Mouse (Mus musculus): ENCODE data around the gene Fam25c. TPM values are rescaled to one million over a fixed set of nuclear protein-coding genes. Genes with fewer than 3 reads are reported as not detected.

Gene Fam25c
- total and polyA plus RNA-seq, 3 experiments, result not detected

- H3K4me1 ChIP-seq (ENCODE audit: control insufficient read depth in 1 of 2, insufficient read depth in 2 of 2), result peaks cover 0 to 40% of the 10 kb centered on the region in 2 experiments; a peak in 3 of 4 replicates
- TF ChIP-seq CHD2 (IDR thresholded peaks at IDR 0.05; ENCODE audit: low read length), result no peak
- TF ChIP-seq TCF12 (IDR thresholded peaks at IDR 0.05; ENCODE audit: low read depth, low read length), result no peak
- TF ChIP-seq MAFK (IDR thresholded peaks at IDR 0.05; ENCODE audit: insufficient replicate concordance, low read length), result no peak
- no peak for TF ChIP-seq BHLHE40 (IDR thresholded peaks at IDR 0.05; ENCODE audit: low read depth, low read length)
- in situ Hi-C loops (cut with MboI; ENCODE audit: low pct_ligation_motif_present, low pct_unique_long_range_greater_than_20kb, low sequenced_read_pairs), result no loop called here
These were observed 52.5 kb downstream of the Fam25c start for GRCm38 (mm10) chr14:34302681-34303242.

More at GRCm38 (mm10) chr14:34302681-34303242, 52.5 kb downstream of the Fam25c start:
- H3K27ac ChIP-seq (ENCODE audit: insufficient read depth, low read depth), result no peak overlapping the region
- no peak overlapping the region for H3K4me3 ChIP-seq (replicated peaks in 1 of 3; ENCODE audit: low read depth in 2 of 3, low read length in 2 of 3, poor library complexity in 1 of 3)
- H3K27me3 ChIP-seq (replicated peaks), result no peaks in the 10 kb centered on the region
- no peak overlapping the region for H3K4me2 ChIP-seq (ENCODE audit: insufficient read depth, low read depth, poor library complexity, severe bottlenecking)
- dilution Hi-C loops (cut with MboI; ENCODE audit: extremely low pct_ligation_motif_present, extremely low pct_unique_long_range_greater_than_20kb, low sequenced_read_pairs), result no loop called here
- H3K36me3 ChIP-seq (replicated peaks in 1 of 2; ENCODE audit: control insufficient read depth in 1 of 2, insufficient read depth in 1 of 2, low read length in 1 of 2), result peaks cover 5 to 52% of the 10 kb centered on the region in 2 experiments
- no peak for DNase-seq (ENCODE audit: extremely low read depth)
- H3K79me2 ChIP-seq (replicated peaks; ENCODE audit: control insufficient read depth, extremely low read depth, insufficient read depth, poor library complexity, severe bottlenecking), result no peaks in the 10 kb centered on the region
- H3K9ac ChIP-seq (ENCODE audit: insufficient read depth, low read depth), result no peak overlapping the region
- no peaks in the 10 kb centered on the region for H3K9me3 ChIP-seq (replicated peaks; ENCODE audit: low read length)

Other genes with a start within 250 kb of the Fam25c start
- 0.04 TPM in 2 replicates for gene Npy4r, start 202.9 kb downstream of the Fam25c start, total RNA-seq (2012; rRNA removed)
- not detected in 2 replicates for gene Npy4r, start 202.9 kb downstream of the Fam25c start, total RNA-seq (2014; rRNA removed)
- not detected in 2 replicates for gene Npy4r, start 202.9 kb downstream of the Fam25c start, polyA plus RNA-seq (2012; ENCODE audit: insufficient read length, low read depth)
- 0.21 and 0.80 TPM in 2 replicates for gene Gprin2, start 153.8 kb downstream of the Fam25c start, total RNA-seq (2012; rRNA removed)
- gene Gprin2, start 153.8 kb downstream of the Fam25c start, total RNA-seq (2014; rRNA removed), result 0.01 and 0.04 TPM in 2 replicates
- gene Gprin2, start 153.8 kb downstream of the Fam25c start, polyA plus RNA-seq (2012; ENCODE audit: insufficient read length, low read depth), result 0.05 and 0.16 TPM in 2 replicates
- gene Syt15, start 135.8 kb downstream of the Fam25c start, total RNA-seq (2012; rRNA removed), result not detected in 2 replicates
- not detected in 2 replicates for gene Syt15, start 135.8 kb downstream of the Fam25c start, total RNA-seq (2014; rRNA removed)
- 0.10 TPM in 1 of 2 replicates, not detected in the other for gene Syt15, start 135.8 kb downstream of the Fam25c start, polyA plus RNA-seq (2012; ENCODE audit: insufficient read length, low read depth)
- 13.4 and 13.9 TPM in 2 replicates for gene Shld2, start 44.9 kb downstream of the Fam25c start, total RNA-seq (2012; rRNA removed)
- 21.8 and 24.1 TPM in 2 replicates for gene Shld2, start 44.9 kb downstream of the Fam25c start, total RNA-seq (2014; rRNA removed)
- gene Shld2, start 44.9 kb downstream of the Fam25c start, polyA plus RNA-seq (2012; ENCODE audit: insufficient read length, low read depth), result 11.4 and 12.0 TPM in 2 replicates
- gene Glud1, start 44.7 kb downstream of the Fam25c start, total RNA-seq (2012; rRNA removed), result 87.3 and 89.9 TPM in 2 replicates
- gene Glud1, start 44.7 kb downstream of the Fam25c start, total RNA-seq (2014; rRNA removed), result 116 and 118 TPM in 2 replicates
- gene Glud1, start 44.7 kb downstream of the Fam25c start, polyA plus RNA-seq (2012; ENCODE audit: insufficient read length, low read depth), result 134 and 143 TPM in 2 replicates
- gene Sncg, start 19.4 kb upstream of the Fam25c start, total RNA-seq (2012; rRNA removed), result 0.21 and 0.50 TPM in 2 replicates
- 0.50 TPM in 1 of 2 replicates, not detected in the other for gene Sncg, start 19.4 kb upstream of the Fam25c start, total RNA-seq (2014; rRNA removed)
- gene Sncg, start 19.4 kb upstream of the Fam25c start, polyA plus RNA-seq (2012; ENCODE audit: insufficient read length, low read depth), result 0.27 TPM in 1 of 2 replicates, not detected in the other
- 0.04 TPM in 1 of 2 replicates, not detected in the other for gene Mmrn2, start 20.0 kb upstream of the Fam25c start, total RNA-seq (2012; rRNA removed)
- not detected in 2 replicates for gene Mmrn2, start 20.0 kb upstream of the Fam25c start, total RNA-seq (2014; rRNA removed)
- gene Mmrn2, start 20.0 kb upstream of the Fam25c start, polyA plus RNA-seq (2012; ENCODE audit: insufficient read length, low read depth), result 0.06 and 0.10 TPM in 2 replicates
- gene Bmpr1a, start 147.9 kb upstream of the Fam25c start, total RNA-seq (2012; rRNA removed), result 26.2 and 32.6 TPM in 2 replicates
- 46.7 and 47.9 TPM in 2 replicates for gene Bmpr1a, start 147.9 kb upstream of the Fam25c start, total RNA-seq (2014; rRNA removed)
- 29.8 and 30.1 TPM in 2 replicates for gene Bmpr1a, start 147.9 kb upstream of the Fam25c start, polyA plus RNA-seq (2012; ENCODE audit: insufficient read length, low read depth)
- 0.80 and 1.6 TPM in 2 replicates for gene 9230112D13Rik, start 167.4 kb upstream of the Fam25c start, total RNA-seq (2012; rRNA removed)
- gene 9230112D13Rik, start 167.4 kb upstream of the Fam25c start, total RNA-seq (2014; rRNA removed), result 1.7 and 2.6 TPM in 2 replicates
- gene 9230112D13Rik, start 167.4 kb upstream of the Fam25c start, polyA plus RNA-seq (2012; ENCODE audit: insufficient read length, low read depth), result 1.4 and 1.9 TPM in 2 replicates
- 0.04 and 0.08 TPM in 2 replicates for gene Ldb3, start 233.2 kb upstream of the Fam25c start, total RNA-seq (2012; rRNA removed)
- 0.04 TPM in 1 of 2 replicates, not detected in the other for gene Ldb3, start 233.2 kb upstream of the Fam25c start, total RNA-seq (2014; rRNA removed)
- gene Ldb3, start 233.2 kb upstream of the Fam25c start, polyA plus RNA-seq (2012; ENCODE audit: insufficient read length, low read depth), result not detected in 2 replicates
- gene Opn4, start 244.7 kb upstream of the Fam25c start, total RNA-seq (2012; rRNA removed), result not detected in 2 replicates
- not detected in 2 replicates for gene Opn4, start 244.7 kb upstream of the Fam25c start, total RNA-seq (2014; rRNA removed)
- not detected in 2 replicates for gene Opn4, start 244.7 kb upstream of the Fam25c start, polyA plus RNA-seq (2012; ENCODE audit: insufficient read length, low read depth)